Mouse (Mus musculus): ENCODE measurements around the gene Ndnf.

Gene Ndnf

GRCm38 (mm10) chr6:65671451-65671850, at the start of gene Ndnf:
TSS of gene Ndnf (plus strand) at chr6:65671590.
- DNase-seq (ENCODE audit: low spot score): peak; percentile 91

- DNase-seq (ENCODE audit: low spot score): no peak
Observed at GRCm38 (mm10) chr6:65623016-65623715, 48.2 kb upstream of the Ndnf start.

- no peak for DNase-seq (ENCODE audit: low spot score)
Observed at GRCm38 (mm10) chr6:65630578-65630977, 40.8 kb upstream of the Ndnf start.

GRCm38 (mm10) chr6:65632184-65632583, 39.2 kb upstream of the Ndnf start:
- no peak for DNase-seq (ENCODE audit: low spot score)

- no peak for DNase-seq (ENCODE audit: low spot score)
Observed at GRCm38 (mm10) chr6:65642431-65642830, 29.0 kb upstream of the Ndnf start.

- DNase-seq (ENCODE audit: low spot score): no peak
Observed at GRCm38 (mm10) chr6:65644110-65644509, 27.3 kb upstream of the Ndnf start.

GRCm38 (mm10) chr6:65646408-65646807, 25.0 kb upstream of the Ndnf start:
- no peak for DNase-seq (ENCODE audit: low spot score)

- DNase-seq (ENCODE audit: low spot score): no peak
Observed at GRCm38 (mm10) chr6:65647731-65648130, 23.7 kb upstream of the Ndnf start.

- DNase-seq (ENCODE audit: low spot score): peak; percentile 75
Observed at GRCm38 (mm10) chr6:65651376-65651775, 20.0 kb upstream of the Ndnf start.

GRCm38 (mm10) chr6:65661272-65661671, 10.1 kb upstream of the Ndnf start:
- no peak for DNase-seq (ENCODE audit: low spot score)

GRCm38 (mm10) chr6:65662050-65662449, 9.3 kb upstream of the Ndnf start:
- DNase-seq (ENCODE audit: low spot score): no peak

- DNase-seq (ENCODE audit: low spot score): no peak
Observed at GRCm38 (mm10) chr6:65663990-65664389, 7.4 kb upstream of the Ndnf start.

- DNase-seq (ENCODE audit: low spot score): no peak
Observed at GRCm38 (mm10) chr6:65666295-65666694, 5.1 kb upstream of the Ndnf start.

GRCm38 (mm10) chr6:65669971-65670370, 1.4 kb upstream of the Ndnf start:
- no peak for DNase-seq (ENCODE audit: low spot score)

- DNase-seq (ENCODE audit: low spot score): peak; percentile 69
Observed at GRCm38 (mm10) chr6:65670981-65671411, 394 bp upstream of the Ndnf start.

- DNase-seq (ENCODE audit: low spot score): peak; percentile 65
Observed at GRCm38 (mm10) chr6:65672131-65673031, 991 bp downstream of the Ndnf start.

GRCm38 (mm10) chr6:65693938-65694337, 22.5 kb downstream of the Ndnf start:
- DNase-seq (ENCODE audit: low spot score): no peak

- DNase-seq (ENCODE audit: low spot score): no peak
Observed at GRCm38 (mm10) chr6:65720676-65721075, 49.3 kb downstream of the Ndnf start.

- no peak for DNase-seq (ENCODE audit: low spot score)
Observed at GRCm38 (mm10) chr6:65725677-65726076, 54.3 kb downstream of the Ndnf start.

GRCm38 (mm10) chr6:65728261-65728660, 56.9 kb downstream of the Ndnf start:
- no peak for DNase-seq (ENCODE audit: low spot score)

GRCm38 (mm10) chr6:65739442-65739841, 68.1 kb downstream of the Ndnf start:
- no peak for DNase-seq (ENCODE audit: low spot score)

- DNase-seq (ENCODE audit: low spot score): peak; percentile 62
Observed at GRCm38 (mm10) chr6:65743144-65743870, 71.9 kb downstream of the Ndnf start.

GRCm38 (mm10) chr6:65743871-65744202, 72.4 kb downstream of the Ndnf start:
- DNase-seq (ENCODE audit: low spot score): peak; percentile 20

Data from embryo, embryonic 10 days (tissue).